Mouse (Mus musculus): ENCODE measurements at regions not wholly inside any gene's neighbourhood (a gene's known extent, or its start where the extent isn't known, plus 50 kb on each side); places are given as distances from the start of the nearest gene placed in this dataset.

DNA sequence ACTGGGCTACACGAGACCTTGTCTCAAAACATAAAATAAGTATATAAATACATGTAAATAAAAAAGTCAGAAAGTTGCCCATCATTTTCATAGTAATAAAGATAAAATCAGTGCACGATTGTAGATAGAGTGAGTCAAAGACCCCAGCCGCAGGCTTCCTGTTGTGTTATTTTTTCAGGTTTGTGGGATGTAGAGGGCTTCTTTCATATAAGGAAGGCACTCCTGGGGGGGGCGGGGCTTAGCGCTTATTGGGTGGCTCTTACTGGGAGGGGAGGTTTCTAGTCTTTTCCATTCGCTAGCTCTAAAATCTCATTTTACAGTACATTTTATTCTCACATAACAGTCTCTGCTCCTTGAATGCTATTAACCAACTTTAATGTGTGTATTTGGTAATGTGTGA, 198.8 kb upstream of the Cxcr4 start:
- intact Hi-C loops (cut with DNase I): no loop called here

DNA sequence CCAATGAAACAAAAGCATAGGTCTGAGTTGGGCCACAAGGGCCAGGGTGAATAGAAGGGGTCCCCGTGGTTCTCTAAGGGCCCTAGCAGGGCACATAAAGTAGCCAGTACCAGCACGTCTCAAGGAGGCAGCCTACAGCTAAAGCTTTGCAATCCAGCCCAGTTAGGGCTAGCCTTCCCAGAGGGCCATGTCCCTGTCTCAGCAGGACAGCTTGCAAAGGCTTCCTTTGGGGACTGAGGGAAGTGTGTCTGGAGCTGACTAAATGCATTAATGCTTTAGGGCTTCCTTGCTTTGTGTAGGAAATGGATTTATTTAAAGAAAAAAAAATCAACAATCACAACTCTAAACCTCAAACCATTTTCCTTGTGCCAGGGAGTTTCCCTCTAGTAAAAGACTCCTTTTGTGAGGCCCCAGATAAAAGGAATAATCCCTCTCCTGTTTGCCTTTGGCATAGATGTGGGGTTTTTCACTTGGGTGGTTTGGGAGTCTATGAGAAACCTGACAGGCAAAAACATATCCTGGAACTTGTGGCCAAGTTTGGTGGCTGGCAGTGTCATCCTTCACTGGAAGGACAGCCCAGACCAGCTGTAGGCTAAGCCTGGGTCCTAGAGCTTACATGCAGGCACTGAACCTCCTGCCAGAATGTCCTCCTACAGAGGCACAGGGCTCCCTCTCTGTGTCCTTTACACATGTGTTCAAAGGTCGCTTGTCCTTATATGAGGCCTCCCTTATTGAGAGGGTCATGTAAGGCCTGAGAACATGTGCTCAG, 197.7 kb upstream of the Cxcr4 start:
- DNase-seq: no peak
- intact Hi-C loops (cut with DNase I): no loop called here

More for the DNA sequence above, 198.8 kb upstream of the Cxcr4 start:
- DNase-seq: no peak

DNA sequence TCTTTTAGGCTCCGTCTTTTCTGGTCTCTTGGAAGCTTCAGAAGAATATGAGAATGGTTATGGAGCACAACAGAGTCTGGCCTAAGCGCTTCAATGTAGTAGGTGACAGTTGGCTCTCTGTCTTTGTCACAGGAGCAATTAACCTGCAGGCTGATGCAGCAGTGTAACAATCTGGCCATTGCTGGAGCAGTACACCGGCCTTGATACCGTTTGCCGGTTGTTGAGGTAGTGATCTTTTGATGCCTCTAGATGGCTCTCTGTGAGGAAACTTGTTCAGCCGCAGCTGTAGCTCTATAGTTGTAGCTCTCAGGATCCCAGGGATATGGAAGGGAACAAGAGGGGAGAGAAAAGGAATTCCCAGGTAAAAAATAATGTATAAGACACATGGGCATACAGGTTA, 196.1 kb upstream of the Cxcr4 start:
- intact Hi-C loops (cut with DNase I): no loop called here
- no peak for DNase-seq

DNA sequence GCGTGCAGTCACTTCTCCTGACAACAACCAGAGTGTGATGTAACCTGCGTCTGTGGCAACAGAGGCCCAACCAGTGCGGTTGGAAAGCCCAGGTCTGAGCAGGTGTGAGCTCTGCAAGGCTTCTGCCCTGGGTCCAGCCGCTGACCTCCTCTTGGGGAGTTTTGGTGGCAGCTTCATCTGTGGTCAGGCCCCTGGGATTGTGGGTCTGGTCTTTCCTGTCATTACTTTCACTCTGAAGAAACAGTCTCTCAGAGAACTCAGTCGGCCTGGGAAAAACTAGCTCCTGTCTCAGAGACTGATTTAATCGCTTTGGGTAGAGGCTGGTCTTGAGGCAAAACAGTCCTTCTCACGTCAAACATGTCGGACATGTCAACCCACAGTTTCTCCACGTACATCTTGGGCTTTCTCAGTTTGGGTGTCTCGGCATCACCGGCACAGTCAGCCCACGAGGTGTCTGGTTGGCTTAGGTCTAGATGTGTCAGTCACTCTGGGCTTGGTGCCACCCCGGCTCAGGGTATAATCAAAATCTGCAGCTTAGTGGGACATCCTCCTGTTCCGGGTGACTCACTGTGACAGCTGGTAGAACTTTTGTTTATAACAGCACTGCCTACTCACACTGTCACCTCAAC, 195.0 kb upstream of the Cxcr4 start:
- no peak for DNase-seq
- intact Hi-C loops (cut with DNase I): no loop called here

DNA sequence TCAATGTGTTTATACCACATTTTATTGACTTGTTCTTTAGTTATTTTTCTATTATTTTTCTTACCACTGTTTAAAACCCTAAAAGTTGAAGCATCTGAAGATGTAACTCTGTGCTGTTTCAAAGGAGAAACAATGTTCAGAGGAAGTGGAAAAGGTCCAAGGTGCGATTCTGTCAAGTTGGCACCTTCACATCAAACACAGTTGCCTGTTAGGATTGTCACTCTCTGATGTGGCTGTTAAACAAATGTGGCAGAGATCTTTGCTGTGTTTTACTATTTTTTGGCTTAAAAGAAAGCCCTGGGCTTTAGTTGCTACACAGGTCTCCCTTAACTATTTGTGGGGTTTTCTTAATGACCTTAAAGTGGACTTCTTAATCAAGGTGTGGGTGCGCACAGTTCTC, 190.2 kb upstream of the Cxcr4 start:
- DNase-seq: no peak
- intact Hi-C loops (cut with DNase I): no loop called here

DNA sequence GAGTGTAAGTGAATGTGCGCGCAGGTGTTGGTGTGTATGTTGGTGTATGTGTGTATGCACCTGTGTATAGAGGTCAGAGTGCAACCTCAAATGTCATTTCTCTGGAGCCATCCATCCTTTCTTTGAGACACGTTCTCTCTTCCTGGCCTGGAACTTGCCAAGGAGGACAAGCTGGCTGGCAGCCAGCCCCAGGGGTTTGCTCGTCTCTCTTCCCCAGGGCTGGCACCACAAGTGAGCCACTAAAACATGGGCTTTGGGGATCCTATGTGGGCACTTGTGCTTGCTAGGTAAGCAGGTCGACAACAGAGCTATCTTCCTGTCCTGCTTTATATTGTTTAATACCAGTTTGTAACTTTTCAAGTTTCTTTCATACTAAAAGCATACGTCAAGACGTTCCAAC, 189.8 kb upstream of the Cxcr4 start:
- DNase-seq: no peak
- intact Hi-C loops (cut with DNase I): no loop called here

DNA sequence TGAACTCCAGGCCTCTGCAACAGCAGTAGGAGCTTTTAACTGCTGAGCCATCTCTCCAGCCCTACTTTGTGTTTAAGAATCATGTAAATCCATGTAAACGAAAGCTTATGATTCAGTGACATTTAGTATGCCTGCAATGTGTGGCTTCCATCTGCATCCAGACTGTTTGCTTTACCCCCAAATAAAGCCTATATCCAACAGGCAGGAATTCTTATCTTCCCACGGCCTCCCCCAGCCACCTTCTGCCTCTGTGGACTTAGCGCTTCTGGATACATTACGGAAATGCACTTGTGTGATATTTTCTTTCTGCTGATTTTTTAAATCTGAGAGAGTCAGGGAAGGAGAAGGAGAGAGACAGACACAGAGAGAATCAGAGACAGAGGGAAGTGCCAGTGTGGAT, 189.2 kb upstream of the Cxcr4 start:
- intact Hi-C loops (cut with DNase I): no loop called here
- DNase-seq: no peak

DNA sequence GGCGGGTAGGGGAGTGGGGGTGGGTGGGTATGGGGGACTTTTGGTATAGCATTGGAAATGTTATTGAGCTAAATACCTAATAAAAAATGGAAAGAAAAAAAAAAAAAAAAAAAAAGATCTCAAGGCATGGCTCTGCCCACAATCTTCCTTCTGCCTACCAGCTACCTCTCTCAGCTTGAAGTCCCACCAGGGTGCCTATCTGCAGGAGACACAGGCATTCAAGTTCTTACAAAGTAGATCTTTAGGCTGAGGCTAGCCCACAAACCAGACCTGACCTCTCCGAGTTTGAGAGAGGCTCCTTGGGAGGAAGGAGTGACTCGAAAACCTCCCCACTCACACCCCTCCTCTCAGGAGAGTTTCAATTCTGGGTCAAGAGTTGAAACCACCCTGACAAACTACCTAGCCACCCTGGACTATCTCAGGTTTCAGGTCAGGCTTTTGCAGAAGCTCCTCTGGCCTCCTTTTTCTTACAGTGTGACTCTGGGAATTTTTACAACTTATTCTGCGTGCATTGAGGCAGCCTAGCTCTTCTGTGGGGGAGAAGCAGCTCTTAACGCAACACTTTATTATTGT, 187.6 kb upstream of the Cxcr4 start:
- intact Hi-C loops (cut with DNase I): no loop called here
- no peak for DNase-seq

DNA sequence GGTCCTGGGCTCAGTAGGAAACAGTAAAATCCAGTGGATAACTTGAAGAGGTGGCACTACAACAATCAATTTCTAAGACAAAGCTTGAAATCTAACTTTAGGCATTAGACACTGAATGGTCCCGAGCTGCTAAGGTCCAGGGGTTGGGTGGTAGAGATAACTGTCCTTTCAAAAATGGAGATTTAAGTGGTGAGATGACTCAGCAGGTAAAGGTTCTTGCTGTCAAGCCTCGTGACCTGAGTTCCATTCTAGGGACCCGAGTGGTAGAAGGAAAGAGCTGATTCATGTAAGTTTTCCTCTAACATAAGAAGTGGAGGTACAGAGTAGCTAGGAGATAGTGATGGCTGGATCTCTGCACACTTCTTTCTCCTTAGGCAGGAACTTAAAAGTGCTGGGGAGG, 180.3 kb upstream of the Cxcr4 start:
- intact Hi-C loops (cut with DNase I): no loop called here
- no peak for DNase-seq

DNA sequence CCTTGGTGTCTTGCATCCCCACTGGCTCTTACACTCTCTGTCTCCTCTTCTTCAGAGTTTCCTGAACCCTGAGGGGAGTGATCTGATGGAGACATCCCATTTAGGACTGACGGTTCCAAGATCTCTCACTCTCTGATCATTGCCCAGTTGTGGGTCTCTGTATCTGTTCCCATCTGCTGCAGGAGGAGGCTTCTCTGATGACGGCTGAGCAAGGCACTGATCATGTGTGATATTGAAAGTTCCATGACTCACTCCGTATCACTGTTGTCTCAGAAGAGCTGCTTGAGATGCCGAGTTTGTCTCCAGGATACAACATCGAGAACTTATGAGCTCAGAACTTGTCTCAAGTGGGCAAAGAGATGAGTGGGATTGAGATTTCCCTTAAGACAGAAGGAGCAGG, 178.7 kb upstream of the Cxcr4 start:
- intact Hi-C loops (cut with DNase I): no loop called here

DNA sequence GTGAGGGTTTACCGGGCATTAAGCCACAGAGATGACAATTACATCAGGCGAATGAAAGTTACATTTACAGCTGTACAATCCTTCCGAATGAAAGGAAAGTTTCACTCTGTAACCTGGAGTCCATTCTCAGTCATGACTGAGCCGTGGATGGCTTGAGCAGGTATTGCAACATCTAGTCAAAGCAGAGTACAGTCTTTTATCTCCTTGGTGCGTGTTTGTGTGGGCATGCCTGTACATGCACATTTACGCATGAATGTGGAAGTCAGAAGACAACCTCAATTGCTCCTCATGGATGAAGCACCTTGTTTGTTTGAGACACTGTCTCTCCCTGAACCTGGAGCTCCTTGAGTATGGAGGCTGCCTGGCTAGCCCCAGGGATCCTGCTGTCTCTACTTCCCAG, 175.9 kb upstream of the Cxcr4 start:
- DNase-seq: no peak
- intact Hi-C loops (cut with DNase I): no loop called here

More for the DNA sequence above, 178.7 kb upstream of the Cxcr4 start:
- no peak for DNase-seq

DNA sequence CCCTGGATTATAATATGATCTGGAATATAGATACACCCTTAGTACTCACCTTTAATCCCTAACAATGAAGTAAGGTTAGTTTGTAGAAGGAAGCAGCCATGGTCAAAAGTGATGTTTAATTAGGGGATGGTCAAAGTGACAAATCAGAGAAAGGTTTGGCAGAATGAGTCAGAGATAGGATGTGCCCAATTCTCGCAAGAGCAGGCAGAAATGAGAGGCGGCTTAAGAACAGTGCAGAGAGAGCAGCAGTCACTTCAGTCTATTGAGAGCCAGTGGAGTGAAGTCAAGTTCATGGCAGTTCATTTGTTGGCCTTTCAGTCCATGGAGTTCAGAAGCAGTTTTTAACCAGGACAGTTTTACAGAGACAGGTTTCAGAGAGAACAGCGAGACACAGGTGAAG, 175.3 kb upstream of the Cxcr4 start:
- no peak for DNase-seq
- intact Hi-C loops (cut with DNase I): no loop called here

DNA sequence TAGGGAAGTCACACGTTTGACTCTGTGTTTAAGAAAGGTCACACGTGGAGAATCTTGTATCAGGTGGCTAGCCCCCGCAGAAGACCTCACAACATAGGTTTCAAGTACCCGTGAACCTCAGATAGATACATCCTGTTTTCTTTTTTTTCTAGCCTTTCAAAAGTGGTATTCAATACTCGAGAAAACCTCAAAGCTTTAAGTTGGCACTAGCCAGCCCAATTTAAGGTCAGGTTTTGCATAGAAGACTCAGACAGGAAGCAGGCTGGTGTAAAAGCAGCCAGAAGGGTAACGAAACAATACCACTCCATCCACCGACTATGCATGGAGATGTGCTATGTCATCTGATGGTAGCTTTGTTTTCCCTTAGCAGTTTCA, 174.8 kb upstream of the Cxcr4 start:
- intact Hi-C loops (cut with DNase I): no loop called here

DNA sequence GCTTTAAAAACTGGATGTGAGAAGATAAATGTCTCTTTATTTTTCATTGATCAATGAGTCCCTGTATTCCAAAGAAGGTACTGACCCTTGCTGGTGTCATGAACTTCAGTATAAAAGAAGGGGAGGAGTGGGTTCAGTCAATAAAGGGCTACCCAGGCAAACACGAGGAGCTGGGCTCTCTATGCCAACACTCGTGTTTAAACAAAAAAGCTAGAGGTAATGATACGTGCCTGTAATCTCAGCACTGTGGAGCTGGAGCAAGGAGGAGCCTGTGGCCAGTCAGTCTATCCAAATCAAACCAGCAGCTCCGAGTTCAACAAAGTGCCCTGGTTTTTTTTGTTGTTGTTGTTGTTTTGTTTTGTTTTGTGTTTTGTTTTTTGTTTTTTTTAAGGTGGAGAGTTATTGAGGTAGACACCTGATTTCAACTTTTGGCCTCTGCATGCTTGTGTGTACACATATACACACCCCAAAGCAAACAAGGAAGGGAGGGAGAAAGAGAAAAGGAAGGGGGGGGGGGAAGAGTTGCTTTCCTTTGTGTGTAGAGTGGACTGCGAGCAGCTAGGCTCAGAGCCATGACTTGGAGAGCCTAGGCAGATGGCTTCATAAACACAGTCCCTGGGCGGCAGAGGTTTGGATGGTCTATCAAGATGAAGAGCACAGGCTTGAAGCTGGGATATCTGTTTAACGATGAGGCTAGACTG, 174.2 kb upstream of the Cxcr4 start:
- intact Hi-C loops (cut with DNase I): no loop called here
- DNase-seq: no peak

More for the DNA sequence above, 174.8 kb upstream of the Cxcr4 start:
- no peak for DNase-seq

DNA sequence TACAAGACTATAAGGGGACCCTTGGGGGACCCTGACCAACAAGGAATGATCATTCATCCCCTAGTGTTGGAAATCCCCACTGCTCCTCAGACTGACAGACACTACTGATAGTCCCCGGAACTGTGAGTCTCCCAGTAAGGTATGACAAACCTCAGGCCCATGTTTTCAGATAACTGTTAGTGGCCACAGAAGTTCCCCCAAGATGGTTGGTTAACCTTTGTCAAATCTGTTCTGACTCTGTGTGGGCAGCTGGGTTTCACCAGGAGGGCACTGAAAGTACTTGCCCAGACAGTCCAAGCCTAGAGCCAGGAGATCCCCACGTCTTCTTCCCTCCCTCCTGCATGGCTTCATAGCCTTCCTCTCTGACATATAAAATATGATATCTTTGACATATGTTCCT, 173.5 kb upstream of the Cxcr4 start:
- no peak for DNase-seq

DNA sequence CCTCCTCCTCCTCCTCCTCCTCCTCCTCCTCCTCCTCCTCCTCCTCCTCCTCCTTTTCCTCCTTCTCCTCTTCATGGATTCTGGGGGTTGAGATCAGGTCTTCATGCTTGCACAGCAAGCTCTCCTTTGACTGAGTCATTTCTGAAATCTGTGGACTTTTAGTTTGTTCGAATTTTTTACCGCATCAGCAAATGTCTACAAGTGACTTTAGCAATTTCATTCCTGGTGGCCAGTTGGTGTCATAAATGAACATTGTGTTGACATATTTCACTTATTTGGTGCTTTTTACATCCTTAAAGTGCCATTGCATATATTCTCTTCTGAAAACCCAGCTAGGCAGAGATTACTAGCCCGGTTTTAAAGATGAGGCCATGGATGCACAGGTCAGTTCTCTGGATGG, 173.0 kb upstream of the Cxcr4 start:
- no peak for DNase-seq
- intact Hi-C loops (cut with DNase I): no loop called here

More for the DNA sequence above, 173.5 kb upstream of the Cxcr4 start:
- intact Hi-C loops (cut with DNase I): no loop called here

DNA sequence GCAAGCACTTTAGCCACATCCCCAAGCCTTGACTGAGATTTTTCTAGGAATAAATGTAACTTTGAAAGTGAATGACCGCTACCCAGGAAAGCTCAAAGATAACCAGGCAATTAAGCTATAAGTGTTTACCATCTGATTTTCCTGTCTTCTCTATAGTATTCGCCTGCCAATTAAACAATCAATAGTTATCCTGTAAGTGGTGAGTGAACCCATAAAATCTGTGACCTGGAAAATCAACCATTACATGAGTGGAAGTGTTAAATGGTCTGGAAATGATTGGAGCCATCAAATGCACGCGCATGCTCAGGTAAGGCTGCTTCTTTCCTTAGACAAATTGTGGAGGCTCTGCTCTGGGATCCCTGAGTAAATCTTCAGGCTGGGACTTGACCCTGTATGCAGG, 170.8 kb upstream of the Cxcr4 start:
- no peak for DNase-seq
- intact Hi-C loops (cut with DNase I): no loop called here

DNA sequence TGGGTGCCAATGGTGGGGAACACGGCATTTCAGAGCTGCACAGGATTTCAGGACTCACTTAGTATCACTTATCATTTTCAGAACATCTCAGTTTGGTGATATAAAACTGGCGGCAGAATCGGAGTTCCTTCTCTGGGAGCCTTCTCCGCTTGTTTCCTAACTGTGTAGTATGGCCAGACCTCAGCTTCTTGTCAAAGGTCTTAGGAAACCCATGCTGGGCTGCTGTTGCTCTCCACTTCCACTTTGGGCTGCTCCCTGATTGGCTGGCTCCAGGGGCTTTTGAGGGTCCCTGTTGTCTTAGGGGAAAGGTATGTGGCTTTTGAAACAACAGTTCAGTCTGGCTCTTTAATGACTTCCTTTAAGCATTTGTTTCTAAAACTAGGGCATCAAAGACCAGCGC, 170.0 kb upstream of the Cxcr4 start:
- DNase-seq: no peak
- intact Hi-C loops (cut with DNase I): no loop called here

DNA sequence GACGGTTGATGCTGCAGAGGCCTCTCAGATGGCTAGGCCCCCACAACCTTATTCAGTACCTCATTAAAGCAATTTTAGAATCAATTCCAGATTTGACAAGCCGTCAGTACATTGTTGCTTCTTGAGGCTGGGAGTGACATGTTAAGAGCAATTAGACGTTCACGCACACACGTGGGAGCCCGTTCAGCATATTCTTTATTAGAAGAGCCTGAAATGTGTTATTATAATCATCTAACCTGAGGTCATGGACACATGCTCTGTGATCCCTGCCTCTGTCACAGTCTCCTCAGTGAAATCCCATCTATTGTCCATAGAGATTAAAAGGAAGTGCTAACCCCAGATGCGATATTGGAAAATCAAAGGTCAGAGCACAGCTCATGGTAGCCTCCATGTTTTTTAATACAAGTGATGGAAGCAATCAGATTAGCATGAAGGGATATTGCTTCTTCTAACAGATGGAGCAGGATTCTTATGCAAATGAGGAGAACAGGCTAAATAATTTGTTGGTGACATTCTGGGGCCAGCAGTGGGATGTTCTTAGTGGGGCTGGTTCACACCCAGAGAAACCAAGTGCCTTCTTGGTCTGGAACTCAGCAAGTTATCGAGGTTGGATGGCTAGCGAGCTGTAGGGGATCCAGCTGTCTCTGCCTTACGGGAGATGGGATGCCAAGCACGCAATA, 166.8 kb upstream of the Cxcr4 start:
- no peak for DNase-seq
- intact Hi-C loops (cut with DNase I): no loop called here

DNA sequence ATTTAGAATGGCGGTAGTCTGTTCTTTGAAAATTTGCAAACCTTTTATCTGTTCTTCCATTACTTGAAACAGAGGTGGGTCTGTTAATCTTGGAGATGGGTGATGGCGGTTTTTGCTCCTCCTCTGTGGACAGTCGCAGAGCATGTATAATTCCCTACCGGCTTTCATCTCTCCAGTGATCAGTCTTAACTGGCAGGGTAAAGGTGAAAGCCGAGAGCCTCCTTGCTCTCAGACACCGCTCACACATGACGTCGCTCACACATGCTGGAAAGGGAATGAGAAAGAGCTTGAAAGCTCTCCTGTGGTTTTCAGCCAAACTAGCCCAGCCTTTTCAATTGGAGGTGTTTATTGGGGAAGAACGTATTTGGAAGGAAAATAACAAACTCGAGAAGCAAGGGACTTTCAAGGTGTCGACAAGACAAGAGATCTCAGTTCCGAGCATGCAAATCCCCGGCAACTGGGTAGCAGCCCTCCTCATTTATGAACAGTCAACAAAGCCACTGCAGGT, 166.3 kb upstream of the Cxcr4 start:
- intact Hi-C loops (cut with DNase I): no loop called here
- no peak for DNase-seq
